Mouse (Mus musculus) heart, adult 2 months (tissue): ENCODE results near the gene Nell2.

ENCODE experiments used
- CTCF ChIP-seq: fragments of 200-600 bp; IDR thresholded peaks from 2 replicates; pipeline ENCODE4 v1.8.1; 2022; ENCODE audit warnings: antibody characterized with exemption, mild to moderate bottlenecking, moderate library complexity
- EP300 ChIP-seq: fragments of 200-500 bp; IDR thresholded peaks from 2 replicates; pipeline ENCODE4 v1.6.1; 2011; ENCODE audit warnings: low read depth, low read length, control low read depth; ENCODE audit not compliant: insufficient read depth

DNA sequence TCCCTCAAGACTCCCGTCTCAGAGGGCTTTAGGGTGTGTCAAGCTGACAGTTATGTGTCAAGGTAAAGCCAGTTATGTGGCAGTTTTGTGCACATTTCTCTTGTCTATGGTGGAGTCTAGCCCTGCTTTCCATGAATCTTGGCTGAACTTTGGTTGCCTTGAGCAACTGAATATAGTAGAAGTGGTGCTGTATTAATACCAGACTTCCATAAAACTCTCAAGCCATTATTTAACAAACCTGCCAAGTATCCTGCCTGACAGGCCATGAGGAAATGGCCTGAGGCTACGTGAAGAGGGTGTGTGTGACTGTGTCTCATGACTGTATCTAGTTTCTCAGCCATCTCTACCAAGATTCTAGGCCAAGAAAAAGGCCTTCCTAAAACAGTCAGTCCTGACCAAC lies 147.5 kb downstream of the Nell2 start:
- TF ChIP-seq CTCF (no peak), EP300 (no peak)
